Mouse (Mus musculus) c-Kit-positive CD71-positive TER-119-negative erythroid progenitor cells, embryonic 14.5 days (primary cell): ENCODE results near the gene Immp2l.

Experiments used
- DNase-seq: peaks from one replicate; pipeline ENCODE4 v3.0.0-alpha.2; 2013; ENCODE audit warnings: low read depth

Immp2l gene

DNA sequence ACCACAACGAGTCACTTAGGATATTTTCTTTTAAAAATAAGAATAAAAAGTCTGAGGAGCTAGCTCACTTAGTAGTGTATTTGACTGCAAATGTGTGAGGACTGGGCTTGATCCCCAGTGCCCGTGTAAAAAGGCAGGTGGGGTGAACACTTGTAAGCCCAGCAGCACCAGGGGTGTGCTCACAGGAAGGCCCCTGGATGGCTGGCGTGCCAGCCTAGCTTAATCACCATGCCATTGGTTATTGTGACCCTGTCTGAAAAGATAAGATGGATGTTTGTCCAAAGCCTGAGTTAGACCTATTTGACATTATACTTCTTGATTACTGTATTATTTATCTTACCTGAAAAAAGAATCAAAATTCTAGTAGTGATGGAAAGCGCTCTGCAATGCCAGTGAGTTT is 161.2 kb downstream of the Immp2l start:
- DNase-seq, result peak; percentile 5

GRCm38 (mm10) chr12:41185509-41185908 is 161.6 kb downstream of the Immp2l start:
- DNase-seq, result peak; percentile 16

GRCm38 (mm10) chr12:41192829-41193228 is 168.9 kb downstream of the Immp2l start:
- DNase-seq, result no peak

DNA sequence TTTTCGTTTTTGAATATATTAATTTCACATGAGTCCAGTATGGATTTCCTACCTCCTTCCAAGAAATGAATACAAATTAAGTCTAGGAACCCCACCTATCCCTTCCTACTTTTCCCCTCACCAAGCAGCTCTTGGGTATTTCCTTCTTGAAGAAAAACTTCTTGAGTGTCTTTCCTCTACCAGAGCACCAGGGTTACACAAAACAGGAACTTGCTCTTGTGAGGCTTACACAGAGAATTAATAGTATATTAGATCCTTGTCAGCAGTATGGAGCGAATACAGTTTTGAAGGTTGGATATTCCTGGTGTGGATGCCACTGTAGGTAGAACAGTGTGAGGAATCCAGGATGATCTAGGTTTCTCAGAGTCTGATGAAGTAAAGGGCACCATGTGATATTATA is 172.5 kb downstream of the Immp2l start:
- DNase-seq, result no peak

GRCm38 (mm10) chr12:41215186-41215585 is 191.3 kb downstream of the Immp2l start:
- no peak for DNase-seq

DNA sequence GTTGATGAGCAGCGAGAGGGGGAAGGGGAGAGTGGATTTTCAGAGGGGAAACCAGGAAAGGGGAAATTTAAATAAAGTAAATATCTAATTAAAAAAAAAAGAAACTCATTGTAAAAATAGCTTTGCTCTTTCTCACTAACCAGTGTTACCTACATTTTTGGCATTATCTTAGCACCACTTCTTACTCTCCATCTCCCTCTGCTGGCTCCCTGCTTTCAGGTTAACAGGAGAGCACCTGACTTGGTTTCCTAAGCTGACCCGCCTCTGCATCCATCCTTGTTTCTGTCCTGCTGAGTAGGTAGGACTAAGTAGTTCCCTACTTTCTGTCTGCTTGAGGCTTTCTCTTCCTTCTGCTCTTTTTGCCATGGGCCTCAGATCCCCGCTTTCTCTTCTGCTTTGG is 198.0 kb downstream of the Immp2l start:
- DNase-seq, result peak; percentile 1

DNA sequence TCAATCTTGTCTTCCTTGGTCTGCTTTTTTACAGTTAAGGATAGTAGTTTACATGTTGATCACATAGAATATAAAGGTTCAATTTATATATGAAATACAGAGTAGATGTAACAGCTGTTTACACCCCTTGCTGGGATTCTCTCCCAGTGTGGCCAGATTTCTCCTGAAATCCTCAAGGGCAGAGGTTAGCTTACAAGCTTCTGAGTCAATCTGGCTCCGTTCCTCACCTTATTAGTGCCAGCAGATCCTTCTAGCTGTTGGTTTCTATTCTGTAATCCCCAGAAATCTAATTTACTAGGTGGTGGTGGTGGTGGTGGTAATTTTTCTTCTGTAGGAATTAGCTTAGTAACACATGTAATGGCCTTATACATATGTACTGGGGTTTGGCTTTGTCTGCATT is 199.8 kb downstream of the Immp2l start:
- no peak for DNase-seq

DNA sequence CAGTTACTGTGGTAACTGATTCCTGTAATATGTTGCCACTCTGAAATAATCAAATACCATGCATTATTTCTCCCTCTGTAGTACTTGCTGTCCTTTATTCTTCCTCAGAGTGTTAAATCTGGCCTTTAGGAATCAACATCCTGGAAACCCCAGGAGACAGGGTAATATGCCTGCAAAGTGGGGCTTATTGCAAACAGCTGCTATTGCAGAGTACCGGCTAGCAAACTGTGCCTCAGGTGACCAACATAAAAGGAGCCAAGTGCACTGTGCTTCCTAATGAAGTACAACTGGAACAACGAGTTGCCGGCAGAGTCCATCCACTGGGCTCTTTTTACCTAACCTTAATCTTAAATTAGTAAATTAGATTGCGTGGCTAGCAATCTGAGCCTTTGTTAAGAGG is 200.6 kb downstream of the Immp2l start:
- no peak for DNase-seq

DNA sequence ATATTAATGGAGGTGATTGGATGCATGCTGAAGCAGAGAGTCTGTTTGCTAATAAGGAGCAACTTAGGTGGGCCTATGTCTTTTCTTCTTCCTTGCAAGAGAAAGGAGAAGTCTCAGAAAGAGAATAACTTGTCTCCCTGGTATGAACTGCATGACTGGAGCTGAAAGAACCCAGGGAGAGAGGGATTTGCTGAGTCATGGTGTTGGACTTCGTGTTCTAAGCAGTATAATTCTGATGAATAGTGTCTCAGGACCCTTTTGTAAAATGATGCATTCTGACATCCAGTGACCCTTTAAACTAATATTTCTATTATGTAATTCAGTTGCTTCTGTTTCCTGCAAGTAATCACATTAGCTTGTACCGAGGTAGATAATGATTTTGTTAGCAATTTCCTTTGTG is 208.1 kb downstream of the Immp2l start:
- no peak for DNase-seq

- no peak for DNase-seq
Measured at GRCm38 (mm10) chr12:41237880-41238279, 214.0 kb downstream of the Immp2l start.

GRCm38 (mm10) chr12:41241221-41241620 is 217.3 kb downstream of the Immp2l start:
- no peak for DNase-seq

- DNase-seq, result no peak
Measured at GRCm38 (mm10) chr12:41248254-41248653, 224.4 kb downstream of the Immp2l start.

GRCm38 (mm10) chr12:41250123-41250522 is 226.2 kb downstream of the Immp2l start:
- DNase-seq, result no peak

DNA sequence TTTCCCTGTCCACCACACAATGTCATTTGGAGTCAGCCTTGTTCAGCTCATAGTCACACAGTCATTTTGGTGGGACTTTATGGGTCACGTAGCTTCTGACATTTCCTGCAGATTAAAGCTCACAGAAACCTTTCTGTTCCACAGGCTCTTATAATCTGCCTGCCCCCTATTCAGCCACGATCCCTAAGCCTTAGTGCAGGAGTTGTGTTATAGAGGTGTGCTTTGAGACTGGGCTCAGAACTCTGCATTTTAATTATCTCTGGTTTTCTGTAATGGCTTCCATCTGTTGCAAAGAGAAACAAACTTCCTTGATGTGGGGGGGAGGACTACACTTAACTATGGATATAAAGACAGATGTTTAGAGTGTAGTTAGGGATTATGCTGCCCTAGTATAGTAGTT is 234.0 kb downstream of the Immp2l start:
- DNase-seq, result no peak

DNA sequence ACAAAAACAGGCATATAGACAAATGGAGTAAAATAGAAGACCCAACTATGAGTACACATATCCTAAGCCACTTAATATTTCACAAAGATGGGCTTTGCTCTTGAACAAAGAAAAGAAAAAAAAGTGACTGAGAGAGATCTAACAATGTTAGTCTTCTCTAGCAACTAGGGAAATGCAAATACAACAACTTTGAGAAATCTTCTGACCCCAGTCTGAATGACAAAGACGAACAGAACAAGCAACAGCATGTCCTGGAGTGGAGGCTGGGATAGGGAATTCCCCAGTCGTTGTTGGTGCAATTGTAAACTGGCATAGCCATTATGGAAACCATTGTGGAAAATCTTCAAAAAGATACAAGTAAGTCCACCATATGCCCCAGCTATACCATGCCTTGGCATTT is 235.7 kb downstream of the Immp2l start:
- no peak for DNase-seq

- peak; percentile 40 for DNase-seq
Measured at GRCm38 (mm10) chr12:41274136-41274535, 250.2 kb downstream of the Immp2l start.

DNA sequence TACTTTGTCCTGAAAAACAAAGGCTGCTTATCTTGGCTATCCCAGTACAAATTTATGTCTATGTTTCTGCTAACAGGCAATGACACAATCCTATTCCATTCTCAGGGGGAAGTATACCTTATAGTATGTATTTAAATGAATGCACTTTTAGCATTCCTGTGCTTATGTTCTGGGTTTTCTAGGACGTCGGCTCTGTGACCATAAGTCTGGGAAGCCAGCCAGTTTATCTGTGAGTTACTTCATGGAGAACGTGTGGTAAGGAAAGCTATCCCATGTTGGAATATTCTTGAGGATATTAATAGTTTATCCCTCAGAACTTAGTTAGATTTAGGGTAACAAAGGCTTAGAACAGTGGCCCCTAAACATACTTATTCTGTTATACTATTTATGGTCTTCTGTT is 251.5 kb downstream of the Immp2l start:
- no peak for DNase-seq

GRCm38 (mm10) chr12:41277896-41278295 is 254.0 kb downstream of the Immp2l start:
- no peak for DNase-seq

DNA sequence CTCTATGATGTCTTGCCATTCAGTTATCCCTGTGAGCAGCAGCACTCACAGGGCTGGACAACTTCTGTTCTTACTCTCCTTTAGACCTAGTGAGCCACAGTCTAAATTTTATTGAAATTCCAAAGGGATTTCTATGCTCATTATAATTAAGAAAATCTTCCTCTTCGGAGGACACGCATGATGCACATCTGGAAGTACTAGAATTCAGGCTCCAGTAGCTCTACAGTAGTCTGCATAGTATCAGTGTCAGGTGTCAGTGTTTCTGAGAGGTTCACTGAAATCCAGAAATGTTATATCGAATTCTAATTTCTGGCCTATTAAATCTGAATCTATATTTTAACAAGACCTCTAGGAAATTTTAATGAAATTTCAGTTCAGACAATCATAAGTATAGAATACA is 265.2 kb downstream of the Immp2l start:
- no peak for DNase-seq

DNA sequence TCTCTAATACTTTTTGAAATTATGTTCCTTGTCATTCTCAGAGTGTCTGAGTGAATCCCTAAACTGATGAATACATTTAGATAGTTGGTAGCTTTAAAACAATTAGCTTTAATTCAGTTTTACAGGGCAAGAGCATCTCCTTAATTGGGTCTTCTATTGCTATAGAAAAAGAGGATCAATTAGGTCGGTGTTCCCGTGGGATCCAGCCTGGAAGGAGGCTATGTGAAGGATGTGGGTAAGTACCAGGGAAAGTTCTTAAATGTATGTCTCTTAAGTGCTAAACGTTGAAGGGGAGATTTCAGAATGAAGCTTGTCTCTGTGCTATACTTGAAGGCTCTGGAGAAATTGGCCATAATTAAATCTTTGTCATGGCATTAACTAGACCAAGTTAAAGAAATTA is 283.1 kb downstream of the Immp2l start:
- DNase-seq, result no peak

DNA sequence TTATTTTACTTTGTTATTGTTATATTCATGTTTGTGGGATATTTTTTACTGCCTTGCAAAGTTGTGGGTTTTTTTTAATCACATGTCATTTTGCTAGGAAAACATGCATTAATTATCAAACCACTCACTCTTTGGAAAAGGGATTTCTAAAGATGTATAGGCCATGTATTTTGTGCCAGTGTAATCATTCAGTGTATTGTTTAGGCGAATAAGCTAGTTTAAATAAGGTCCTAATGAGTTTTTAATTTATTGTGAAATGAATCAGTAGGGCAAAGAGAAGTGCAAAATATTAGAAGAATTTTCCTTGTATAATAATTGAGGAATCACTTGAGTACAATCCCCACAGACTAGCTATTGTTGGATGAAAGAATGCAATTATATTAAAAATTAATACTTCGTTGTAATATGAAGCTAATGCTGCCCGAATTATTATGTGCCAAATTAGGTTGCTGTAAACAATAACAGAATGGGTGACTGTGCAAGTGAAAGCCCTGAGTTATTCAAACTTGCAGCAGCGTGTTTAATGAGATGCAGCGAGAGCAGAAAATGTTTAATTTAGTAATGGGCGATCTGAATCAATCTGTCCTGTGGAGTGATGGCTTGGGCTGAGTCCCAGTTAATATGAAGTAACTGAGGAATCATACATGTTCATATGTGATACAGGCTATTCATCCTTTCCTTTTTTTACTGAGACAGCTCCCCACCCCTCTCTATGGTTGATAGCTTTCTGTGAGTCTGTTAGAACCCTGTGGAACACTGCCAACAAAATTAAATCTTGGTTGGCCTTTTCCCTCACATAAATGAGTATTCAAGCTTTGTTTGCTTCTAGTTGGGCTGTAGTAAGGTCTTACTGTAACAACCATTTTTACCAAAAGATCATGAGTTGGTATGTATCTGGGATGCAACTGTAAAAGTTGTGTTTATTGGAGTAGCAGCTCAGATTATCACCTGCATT is 285.1 kb downstream of the Immp2l start:
- no peak for DNase-seq

- DNase-seq, result no peak
Measured at GRCm38 (mm10) chr12:41313391-41313790, 289.5 kb downstream of the Immp2l start.

GRCm38 (mm10) chr12:41314811-41315461 is 291.0 kb downstream of the Immp2l start:
- DNase-seq, result no peak
